Mouse (Mus musculus) heart, postnatal 36 days (tissue): ENCODE data around the gene Gngt1. TPM values are rescaled to one million over a fixed set of nuclear protein-coding genes. Genes with fewer than 3 reads are reported as not detected.

ENCODE experiments used
- DNase-seq, 2 experiments: peaks; one replicate each; pipeline ENCODE4 v3.0.0; 2021 to 2022
- intact Hi-C: fragments of 180-260 bp; cut with DNase I; formaldehyde crosslinking; loops from one replicate; pipeline ENCODE4 v1.15.1; 2025
- total RNA-seq, 2 experiments: library from RNA; stranded (reverse); gene quantifications; 2 replicates each; pipeline ENCODE4 v1.2.3; 2021

Gngt1 gene
- not detected for total RNA-seq

- DNase-seq, result no peak
- intact Hi-C loops, result no loop called here
Measured at GRCm38 (mm10) chr6:3993492-3993891, at the start of gene Gngt1. TSS of gene Gngt1 (plus strand) at chr6:3993792.

DNA sequence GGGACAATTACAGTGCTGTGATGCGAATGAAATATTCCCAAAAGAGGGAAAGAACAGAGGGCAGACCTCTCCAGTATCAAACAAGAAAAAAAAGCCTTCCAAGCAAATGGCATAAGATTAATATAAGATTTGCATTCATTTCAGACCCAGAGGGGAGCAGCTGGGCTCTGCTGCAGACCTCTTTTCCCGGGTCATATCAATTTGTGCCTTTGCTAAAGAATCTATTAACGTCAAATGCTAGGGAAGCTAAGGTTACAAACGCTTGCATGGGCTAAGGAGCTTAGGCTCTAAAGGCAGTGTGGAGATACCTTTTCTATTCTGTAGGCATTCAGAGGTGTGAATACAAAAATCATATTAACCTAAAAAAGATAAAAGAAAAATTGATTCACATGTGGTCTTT lies 38.6 kb upstream of the Gngt1 start:
- intact Hi-C loops, result no loop called here
- DNase-seq, result no peak

DNA sequence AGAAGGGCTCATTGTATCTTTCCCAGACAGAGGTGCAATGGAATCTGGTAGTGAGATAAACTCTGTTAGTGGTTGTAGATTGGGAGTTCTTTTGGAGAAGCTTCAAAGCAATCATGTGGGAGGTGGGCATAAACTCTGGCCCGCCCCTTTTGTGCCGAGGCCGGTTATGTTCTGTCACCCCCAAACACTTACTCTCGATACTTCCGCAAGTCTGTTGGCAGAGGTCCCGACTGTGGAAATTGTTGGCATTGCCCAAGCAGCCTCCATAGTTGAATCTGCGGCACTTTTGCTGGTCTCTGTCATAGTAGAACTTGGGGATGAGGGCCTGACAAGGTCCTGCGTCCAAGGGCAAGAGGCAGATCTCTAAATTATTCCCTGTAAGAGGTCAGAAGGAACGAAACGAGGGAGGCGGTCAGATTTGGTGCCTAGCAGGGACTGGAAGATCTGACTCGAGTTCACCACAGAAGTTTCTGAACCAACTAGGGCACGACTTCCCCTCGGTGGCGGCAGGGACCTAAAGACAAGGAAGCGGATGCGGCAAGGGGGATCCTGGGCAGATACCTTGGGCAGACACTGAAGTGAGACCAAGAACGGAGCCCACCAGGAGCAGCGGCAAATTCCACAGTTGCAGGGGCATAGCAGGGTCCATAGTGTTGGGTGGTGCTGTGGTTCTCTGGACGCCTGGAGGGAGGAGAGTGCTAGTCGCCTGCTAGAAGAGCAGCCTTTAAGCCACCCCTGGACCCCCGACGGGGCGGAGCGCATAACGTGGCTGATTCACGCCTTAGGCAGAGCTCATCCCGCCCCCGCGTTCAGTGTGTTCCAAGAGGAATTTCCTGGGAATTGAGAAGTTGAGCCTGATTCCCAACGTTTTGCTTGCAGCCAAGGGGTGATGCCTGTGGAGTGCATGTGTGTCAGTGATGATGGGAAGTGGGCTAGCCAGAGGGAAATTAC lies 25.6 kb upstream of the Gngt1 start:
- DNase-seq, result peak; percentile 44 to 54
- intact Hi-C loops, result loop anchor here (2.0 kb wide), 1 partner anchor 33 kb away; no protein-coding TSS in a partner anchor

GRCm38 (mm10) chr6:3973679-3974078 lies 19.9 kb upstream of the Gngt1 start:
- intact Hi-C loops, result no loop called here

GRCm38 (mm10) chr6:3982661-3983284 lies 10.8 kb upstream of the Gngt1 start:
- DNase-seq, result no peak
- intact Hi-C loops, result no loop called here

More at GRCm38 (mm10) chr6:3973679-3974078, 19.9 kb upstream of the Gngt1 start:
- DNase-seq, result no peak

DNA sequence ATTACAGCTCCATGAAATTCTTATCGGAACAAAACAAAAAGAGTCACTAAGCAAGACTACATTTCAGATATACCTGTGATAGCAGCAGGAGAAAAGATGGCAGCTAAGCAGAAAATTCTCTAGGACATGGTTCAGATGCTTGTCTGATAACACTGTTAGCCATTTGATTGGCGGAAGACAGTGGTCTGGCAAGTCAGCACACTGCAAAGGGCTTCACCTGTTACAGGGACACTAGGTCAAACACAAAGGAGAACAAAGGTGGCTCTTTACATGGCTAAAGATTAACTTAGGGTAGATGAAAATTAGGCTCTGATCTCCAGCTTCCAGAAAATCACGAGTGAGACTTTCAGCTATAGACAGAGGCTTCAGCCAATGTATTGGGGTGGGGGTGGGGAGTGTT lies 4.8 kb upstream of the Gngt1 start, which contains the start of gene Tfpi2:
Tfpi2 (minus strand) TSS at position 170 of the 400 bp plus-strand sequence.
- intact Hi-C loops, result no loop called here
- no peak for DNase-seq

DNA sequence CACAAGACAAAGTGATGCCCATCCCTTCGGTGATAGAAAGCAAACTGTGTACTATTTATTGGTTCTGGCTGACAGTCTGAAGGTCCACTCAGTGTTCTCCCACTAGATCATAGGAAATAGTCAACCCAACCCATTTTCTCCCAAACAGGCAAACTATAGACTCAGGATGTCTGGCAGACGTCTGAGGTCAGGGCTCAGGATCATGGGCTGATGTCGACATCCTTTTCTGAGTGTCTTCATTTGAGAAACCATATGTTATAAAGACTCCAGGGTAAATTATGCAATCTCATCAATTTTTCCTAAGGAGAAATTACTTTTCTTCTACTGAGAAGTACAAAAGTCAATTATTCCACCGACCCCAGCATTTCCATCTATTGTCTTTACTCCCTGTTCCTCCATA lies 4.5 kb downstream of the Gngt1 start:
- no peak for DNase-seq
- intact Hi-C loops, result no loop called here

DNA sequence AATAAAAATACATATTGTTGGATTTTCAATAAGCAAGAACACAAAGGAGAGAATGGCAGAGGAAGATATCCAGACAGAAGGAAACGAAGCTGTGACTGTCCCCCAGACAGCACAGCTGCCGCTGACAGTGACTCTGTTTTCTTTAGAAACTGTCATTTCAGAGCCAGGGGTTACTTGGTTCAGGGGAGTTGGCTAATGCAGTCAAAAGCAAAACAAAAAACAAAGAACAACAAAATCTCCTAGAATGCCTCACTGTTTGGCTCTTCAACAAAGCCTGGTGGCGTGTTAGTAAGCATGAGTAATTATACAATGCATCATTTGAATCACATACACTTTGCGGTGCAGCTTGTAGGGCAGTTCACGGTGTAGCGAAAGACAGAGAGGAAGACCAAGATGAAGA lies 5.7 kb downstream of the Gngt1 start:
- intact Hi-C loops, result no loop called here
- DNase-seq, result no peak

DNA sequence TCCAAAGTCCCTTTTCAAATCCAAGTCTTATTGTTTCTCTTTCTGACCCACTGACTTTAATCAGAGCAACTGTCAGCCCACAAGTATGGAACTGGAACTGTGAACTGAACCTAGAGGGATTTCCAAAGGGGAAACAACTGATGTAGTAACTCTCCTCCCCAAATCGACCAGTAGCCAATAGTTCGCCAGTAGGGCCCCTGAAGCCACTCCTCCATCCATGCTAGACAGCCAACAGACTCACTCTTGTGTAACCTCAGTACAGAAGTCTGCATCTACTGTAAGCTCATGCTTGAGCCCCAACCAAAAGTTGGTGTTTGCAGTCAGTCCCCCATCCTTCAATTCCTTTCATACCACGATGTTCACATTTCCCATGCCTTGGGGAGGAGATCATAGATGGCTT lies 7.1 kb downstream of the Gngt1 start:
- intact Hi-C loops, result loop anchor here (2.0 to 10.0 kb wide), 3 partner anchors 34 to 484 kb away; no protein-coding TSS in a partner anchor
- no peak for DNase-seq

DNA sequence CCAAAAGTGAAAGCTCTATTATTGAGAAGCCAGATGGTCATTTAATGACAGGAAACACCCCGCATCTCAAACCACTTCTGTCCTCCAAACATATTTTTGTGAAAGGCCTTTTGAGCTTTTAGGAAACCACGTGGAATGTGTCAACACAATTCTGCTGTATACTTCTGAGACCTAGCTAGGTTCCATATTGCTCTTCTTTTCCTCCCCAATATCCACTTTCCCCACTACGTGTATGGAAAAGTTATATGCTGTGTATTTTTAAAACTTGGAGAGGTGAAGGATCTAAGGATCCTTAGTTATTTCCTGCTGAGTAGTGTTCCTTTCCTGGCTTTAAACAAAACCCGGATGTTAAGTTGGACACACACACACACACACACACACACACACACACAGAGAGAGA lies 9.9 kb downstream of the Gngt1 start:
- intact Hi-C loops, result loop anchor here (5.0 to 10.0 kb wide), 2 partner anchors 91 to 481 kb away; no protein-coding TSS in a partner anchor
- DNase-seq, result peak in 1 of 2 experiments; percentile 36

GRCm38 (mm10) chr6:4003890-4004306 lies 10.3 kb downstream of the Gngt1 start, which contains the start of gene Gng11:
TSS of gene Gng11 (plus strand) at chr6:4003904.
- intact Hi-C loops, result loop anchor here (2.0 to 10.0 kb wide), 3 partner anchors 83 to 481 kb away; partner anchors contain the start of gene Bet1
- DNase-seq, result peak; percentile 83 to 88

GRCm38 (mm10) chr6:4004808-4005207 lies 11.2 kb downstream of the Gngt1 start:
- no peak for DNase-seq
- intact Hi-C loops, result loop anchor here (2.0 to 10.0 kb wide), 4 partner anchors 82 to 1292 kb away; partner anchors contain the start of genes Bet1 and Pon2

GRCm38 (mm10) chr6:4008501-4009040 lies 15.0 kb downstream of the Gngt1 start:
- intact Hi-C loops, result loop anchor here (5.0 to 10.0 kb wide), 2 partner anchors 476 to 1289 kb away; partner anchors contain the start of gene Pon2
- DNase-seq, result peak in 1 of 2 experiments; percentile 10

- DNase-seq, result no peak
- intact Hi-C loops, result loop anchor here (5.0 to 10.0 kb wide), 2 partner anchors 475 to 1288 kb away; partner anchors contain the start of gene Pon2
Measured at GRCm38 (mm10) chr6:4009548-4009947, 16.0 kb downstream of the Gngt1 start.

DNA sequence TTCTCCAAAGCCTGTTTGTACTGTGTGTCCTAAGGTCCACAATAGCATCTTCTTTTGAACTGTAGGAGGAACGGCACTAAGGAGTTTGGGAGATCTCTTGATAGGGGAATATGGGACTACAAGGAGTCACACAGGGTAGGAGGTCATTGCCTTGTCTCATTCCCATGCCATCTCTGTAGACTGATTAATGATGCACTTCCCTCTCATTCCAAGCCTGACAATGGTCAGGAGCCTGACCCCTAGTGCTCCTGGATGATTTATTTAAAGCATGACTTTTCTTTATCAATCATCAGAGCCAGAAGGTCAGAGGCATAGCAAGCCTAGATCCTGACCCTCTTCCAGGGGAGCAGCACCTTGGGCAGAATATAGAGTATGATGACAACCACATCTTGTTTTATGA lies 29.1 kb downstream of the Gngt1 start:
- intact Hi-C loops, result no loop called here
- DNase-seq, result no peak

GRCm38 (mm10) chr6:4026367-4026766 lies 32.8 kb downstream of the Gngt1 start:
- DNase-seq, result no peak
- intact Hi-C loops, result no loop called here

DNA sequence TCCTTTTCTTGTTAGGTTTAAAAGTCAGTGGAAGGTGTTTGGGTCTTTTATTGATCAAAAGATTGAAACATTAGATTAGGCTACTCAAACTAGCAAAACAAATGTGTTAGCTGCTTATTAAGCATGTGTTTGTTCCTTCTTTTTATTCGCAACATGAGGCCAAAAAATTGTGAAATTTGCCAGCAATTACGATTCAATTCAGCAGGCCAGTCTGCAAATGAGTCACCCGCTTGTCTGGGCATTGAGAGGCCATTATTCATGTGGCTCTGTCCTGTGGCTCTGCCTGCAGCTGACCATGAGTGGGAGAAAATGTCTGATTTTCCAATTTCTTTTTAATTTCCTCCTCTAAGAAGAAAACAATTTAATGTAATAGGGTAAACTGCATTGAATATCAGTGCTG lies 37.4 kb downstream of the Gngt1 start:
- no peak for DNase-seq

GRCm38 (mm10) chr6:4041821-4042220 lies 48.2 kb downstream of the Gngt1 start:
- intact Hi-C loops, result no loop called here
- no peak for DNase-seq

More for the DNA sequence above, 37.4 kb downstream of the Gngt1 start:
- intact Hi-C loops, result no loop called here
